Mouse (Mus musculus): Measurements from ENCODE around the gene Plekho2. TPM values are rescaled to one million over a fixed set of nuclear protein-coding genes. Genes with fewer than 3 reads are reported as not detected.

Plekho2 gene
- polyA plus RNA-seq, 1 experiment from 2014 or later: 13.4 TPM

DNA sequence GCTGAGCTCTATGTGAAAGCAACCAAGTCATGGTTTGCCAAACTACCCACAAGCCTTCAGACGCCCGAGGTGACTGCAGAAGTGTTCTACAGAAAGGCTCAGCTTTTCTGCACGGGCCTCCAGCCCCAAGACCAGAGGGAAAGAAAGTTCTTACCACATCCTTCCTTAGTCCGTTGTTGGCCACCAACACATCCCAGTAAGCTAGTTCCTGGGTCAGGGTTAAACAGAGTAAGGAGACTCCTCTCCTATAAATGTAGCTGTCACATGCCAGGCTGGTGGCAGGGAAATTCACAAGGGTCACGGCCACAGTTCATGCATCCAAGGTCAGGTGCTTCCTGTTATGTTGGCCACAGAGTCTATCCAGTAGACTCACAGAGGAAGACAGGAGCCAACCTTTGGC is 27.7 kb downstream of the Plekho2 start:
- ATAC-seq (replicated peaks; ENCODE audit: low FRiP score, low read depth) (no peak), DNase-seq (ENCODE audit: low spot score) (no peak)
- Histone ChIP-seq H3K9ac (ENCODE audit: low read depth, low read length) (no peak overlapping the region), H3K4me3 (replicated peaks; ENCODE audit: low read depth, low read length) (no peak overlapping the region), H3K4me1 (replicated peaks; ENCODE audit: insufficient read depth, low read length) (peaks cover 15% of the 10 kb centered on the region), H3K27me3 (ENCODE audit: insufficient read depth, low read length) (no peaks in the 10 kb centered on the region), H3K27ac (0 out of 2 replicates have a peak overlapping the region, but pooled peaks have one; percentile 87), H3K4me2 (ENCODE audit: low read length) (no peak overlapping the region), H3K36me3 (ENCODE audit: insufficient read depth, low read length) (no peaks in the 10 kb centered on the region), H3K9me3 (replicated peaks; ENCODE audit: low read length) (no peaks in the 10 kb centered on the region)
- no peak for TF ChIP-seq CTCF (IDR thresholded peaks at IDR 0.05; ENCODE audit: low read depth)
- WGBS: 72% methylated on average over 5 of the region's 5 CpGs

DNA sequence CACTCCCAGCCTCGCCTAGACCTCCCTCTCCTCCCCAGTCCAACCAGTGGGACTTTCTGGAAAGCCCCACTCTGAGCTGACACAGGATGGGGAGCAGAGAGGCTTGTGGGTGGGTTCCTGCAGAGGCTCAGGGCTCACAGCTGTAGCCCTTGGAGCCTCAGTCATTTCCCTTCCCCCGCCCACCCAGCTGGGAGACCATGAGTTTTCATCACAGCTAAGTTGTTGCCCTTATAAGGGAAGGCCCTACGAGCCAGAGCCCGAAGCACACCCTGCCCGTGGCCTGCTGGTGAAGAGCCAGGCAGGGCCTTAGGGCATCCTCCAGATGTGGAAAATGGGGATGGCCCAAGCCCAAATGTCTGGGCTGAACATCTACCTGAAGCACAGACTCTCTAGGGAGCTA is 28.8 kb downstream of the Plekho2 start:
- peaks cover 15% of the 10 kb centered on the region for H3K4me1 ChIP-seq (replicated peaks; ENCODE audit: insufficient read depth, low read length)
- ATAC-seq (replicated peaks; ENCODE audit: low FRiP score, low read depth) (peak; percentile 77), DNase-seq (ENCODE audit: low spot score) (peak; percentile 93)
- H3K4me2 ChIP-seq (ENCODE audit: low read length): no peak overlapping the region
- H3K9ac ChIP-seq (ENCODE audit: low read depth, low read length): no peak overlapping the region
- TF ChIP-seq CTCF (IDR thresholded peaks at IDR 0.05; ENCODE audit: low read depth): no peak
- H3K27ac ChIP-seq: peak overlapping the region; percentile 87
- no peaks in the 10 kb centered on the region for H3K9me3 ChIP-seq (replicated peaks; ENCODE audit: low read length)
- H3K4me3 ChIP-seq (replicated peaks; ENCODE audit: low read depth, low read length): no peak overlapping the region
- H3K27me3 ChIP-seq (ENCODE audit: insufficient read depth, low read length): no peaks in the 10 kb centered on the region
- no peaks in the 10 kb centered on the region for H3K36me3 ChIP-seq (ENCODE audit: insufficient read depth, low read length)
- 20% methylated on average over 5 of the region's 5 CpGs for WGBS

DNA sequence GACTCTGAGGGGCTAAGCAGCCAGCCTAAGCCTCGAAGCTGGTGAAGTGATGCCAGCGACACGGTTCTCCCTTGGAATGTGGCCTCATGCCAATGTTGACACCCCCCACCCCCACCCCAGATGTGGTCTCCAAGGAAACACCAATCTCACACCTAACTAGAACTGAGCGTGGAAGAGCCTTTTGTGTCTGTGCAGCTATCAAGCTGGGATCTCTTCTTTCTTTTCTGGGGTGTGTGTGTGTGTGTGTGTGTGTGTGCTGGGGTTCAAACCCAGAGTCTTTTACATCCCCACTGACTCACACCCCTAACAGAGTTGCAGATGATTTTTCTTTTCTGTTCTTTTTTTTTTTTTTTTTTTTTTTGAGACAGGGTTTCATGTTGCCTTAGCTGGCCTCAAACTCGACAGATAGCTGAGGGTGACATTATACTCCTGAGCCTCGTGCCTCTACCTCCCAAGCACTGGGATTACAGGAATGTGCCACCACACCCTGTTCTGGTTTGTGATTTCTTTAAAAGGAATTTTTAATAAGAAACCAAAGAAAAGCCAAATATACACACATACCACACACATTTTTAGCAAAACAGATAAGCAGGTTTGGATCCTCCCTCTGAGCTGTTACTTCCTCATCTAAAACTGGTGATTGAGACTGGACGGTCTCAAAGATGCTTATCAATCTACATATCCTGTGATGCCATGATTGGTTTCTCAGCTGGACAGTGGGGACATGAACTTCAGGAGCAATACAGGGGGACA is 29.6 kb downstream of the Plekho2 start:
- no peak for TF ChIP-seq CTCF (IDR thresholded peaks at IDR 0.05; ENCODE audit: low read depth)
- Histone ChIP-seq H3K4me1 (replicated peaks; ENCODE audit: insufficient read depth, low read length) (peaks cover 15% of the 10 kb centered on the region), H3K27ac (peak overlapping the region; percentile 87), H3K4me3 (replicated peaks; ENCODE audit: low read depth, low read length) (no peak overlapping the region), H3K4me2 (ENCODE audit: low read length) (no peak overlapping the region), H3K9ac (ENCODE audit: low read depth, low read length) (no peak overlapping the region), H3K9me3 (replicated peaks; ENCODE audit: low read length) (no peaks in the 10 kb centered on the region), H3K36me3 (ENCODE audit: insufficient read depth, low read length) (no peaks in the 10 kb centered on the region), H3K27me3 (ENCODE audit: insufficient read depth, low read length) (no peaks in the 10 kb centered on the region)
- ATAC-seq (replicated peaks; ENCODE audit: low FRiP score, low read depth) (no peak), DNase-seq (ENCODE audit: low spot score) (peak; percentile 40)
- 23% methylated on average over 7 of the region's 7 CpGs for WGBS

DNA sequence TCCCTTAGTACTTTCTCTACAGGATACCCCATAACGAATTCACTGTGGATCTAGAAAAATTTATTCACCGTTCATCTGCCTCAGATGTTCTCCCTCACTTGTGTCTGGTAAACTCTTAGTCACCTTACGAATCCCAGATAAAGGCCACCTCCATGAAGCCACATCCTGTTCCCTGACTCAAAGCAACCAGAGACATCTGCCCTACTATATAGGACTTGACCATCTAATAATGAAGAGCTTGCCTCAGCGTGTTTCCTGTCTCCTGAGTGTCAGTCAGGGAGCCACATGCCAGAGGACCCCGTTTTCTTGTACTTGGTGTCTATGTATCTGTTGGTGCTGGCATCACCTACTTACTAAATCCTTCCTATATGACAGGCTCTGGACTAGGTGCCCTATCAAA is 30.2 kb downstream of the Plekho2 start:
- WGBS: 85% methylated on average over 5 of the region's 5 CpGs
- Histone ChIP-seq H3K4me1 (replicated peaks; ENCODE audit: insufficient read depth, low read length) (peaks cover 15% of the 10 kb centered on the region), H3K27ac (peak overlapping the region; percentile 25; the same call in 1 of the 2 replicates), H3K27me3 (ENCODE audit: insufficient read depth, low read length) (no peaks in the 10 kb centered on the region), H3K4me2 (ENCODE audit: low read length) (no peak overlapping the region), H3K36me3 (ENCODE audit: insufficient read depth, low read length) (no peaks in the 10 kb centered on the region), H3K9ac (ENCODE audit: low read depth, low read length) (no peak overlapping the region), H3K9me3 (replicated peaks; ENCODE audit: low read length) (no peaks in the 10 kb centered on the region), H3K4me3 (replicated peaks; ENCODE audit: low read depth, low read length) (no peak overlapping the region)
- TF ChIP-seq CTCF (IDR thresholded peaks at IDR 0.05; ENCODE audit: low read depth): no peak
- DNase-seq (ENCODE audit: low spot score) (no peak), ATAC-seq (replicated peaks; ENCODE audit: low FRiP score, low read depth) (no peak)

DNA sequence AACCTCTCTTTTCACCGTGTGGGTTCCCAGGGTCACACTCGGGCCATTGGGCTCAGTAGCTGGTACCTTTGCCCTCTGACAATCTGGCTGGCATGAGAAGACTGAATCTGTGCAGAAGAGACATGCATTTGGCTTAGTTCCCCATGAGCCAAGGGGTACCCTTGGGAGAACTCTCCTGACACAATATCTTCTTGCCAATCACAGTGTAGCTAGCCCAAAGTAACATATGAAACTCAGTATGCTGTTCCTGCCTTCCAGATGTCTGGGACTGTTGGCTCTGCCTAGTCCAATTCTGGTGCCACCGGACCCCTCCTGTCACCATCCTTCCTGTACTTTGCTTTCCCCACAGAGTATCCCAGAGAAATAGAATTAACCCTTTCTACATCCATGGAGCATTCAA is 30.7 kb downstream of the Plekho2 start:
- no peak for DNase-seq (ENCODE audit: low spot score)
- no peak for ATAC-seq (replicated peaks; ENCODE audit: low FRiP score, low read depth)
- Histone ChIP-seq H3K4me1 (replicated peaks; ENCODE audit: insufficient read depth, low read length) (peaks cover 15% of the 10 kb centered on the region), H3K9me3 (replicated peaks; ENCODE audit: low read length) (no peaks in the 10 kb centered on the region), H3K4me3 (replicated peaks; ENCODE audit: low read depth, low read length) (no peak overlapping the region), H3K4me2 (ENCODE audit: low read length) (no peak overlapping the region), H3K27me3 (ENCODE audit: insufficient read depth, low read length) (no peaks in the 10 kb centered on the region), H3K27ac (no peak overlapping the region), H3K36me3 (ENCODE audit: insufficient read depth, low read length) (no peaks in the 10 kb centered on the region), H3K9ac (ENCODE audit: low read depth, low read length) (no peak overlapping the region)
- TF ChIP-seq CTCF (IDR thresholded peaks at IDR 0.05; ENCODE audit: low read depth): no peak
- 67% methylated on average over 3 of the region's 3 CpGs for WGBS

DNA sequence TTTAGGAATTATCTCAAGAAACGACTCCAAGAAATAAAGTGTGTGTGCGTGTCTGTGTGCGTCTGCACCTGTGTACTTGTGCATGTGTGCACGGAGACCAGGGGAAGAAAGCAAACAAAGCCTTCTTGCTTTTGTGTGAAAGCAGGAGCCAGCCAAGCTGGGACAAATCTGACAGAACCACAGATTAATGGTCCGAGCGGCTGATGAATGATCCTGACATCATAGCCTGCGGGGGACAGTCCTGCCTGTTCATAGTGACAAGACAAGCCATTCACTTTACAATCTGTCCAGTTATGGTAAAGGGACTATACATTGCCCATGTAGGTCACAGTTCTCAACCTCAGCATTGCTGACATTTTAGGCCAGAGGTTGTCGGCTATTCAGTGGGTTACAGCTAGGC is 31.5 kb downstream of the Plekho2 start:
- Histone ChIP-seq H3K9me3 (replicated peaks; ENCODE audit: low read length) (no peaks in the 10 kb centered on the region), H3K9ac (ENCODE audit: low read depth, low read length) (no peak overlapping the region), H3K27ac (no peak overlapping the region), H3K36me3 (ENCODE audit: insufficient read depth, low read length) (no peaks in the 10 kb centered on the region), H3K4me1 (replicated peaks; ENCODE audit: insufficient read depth, low read length) (peaks cover 15% of the 10 kb centered on the region), H3K27me3 (ENCODE audit: insufficient read depth, low read length) (no peaks in the 10 kb centered on the region), H3K4me3 (replicated peaks; ENCODE audit: low read depth, low read length) (no peak overlapping the region), H3K4me2 (ENCODE audit: low read length) (no peak overlapping the region)
- TF ChIP-seq CTCF (IDR thresholded peaks at IDR 0.05; ENCODE audit: low read depth): no peak
- no peak for DNase-seq (ENCODE audit: low spot score)
- ATAC-seq (replicated peaks; ENCODE audit: low FRiP score, low read depth): no peak
- 49% methylated on average over 8 of the region's 8 CpGs for whole genome bisulfite sequencing

Measured in kidney, postnatal 0 days (tissue).